ENCODE assay signal across 10 mouse cellular contexts in the genomic region with DNA sequence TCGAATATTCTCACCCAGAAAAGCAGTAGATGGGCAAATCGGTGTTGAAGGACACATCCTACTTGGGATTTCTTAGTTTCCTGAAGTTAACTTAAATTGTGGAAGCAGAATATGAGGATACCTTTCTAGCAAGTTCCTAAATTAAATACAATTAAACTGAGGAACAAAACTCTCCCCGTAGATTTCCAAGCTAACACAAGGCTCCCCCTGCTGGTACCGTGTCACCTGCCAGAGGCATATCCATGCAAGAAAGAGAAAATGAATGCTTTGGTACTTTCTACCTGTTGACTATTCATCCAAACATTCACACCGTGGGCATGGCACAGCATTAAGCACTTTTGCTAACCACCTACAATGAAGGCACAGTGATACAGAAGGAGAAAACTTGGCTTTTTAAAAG. TPM values are rescaled to one million over a fixed set of nuclear protein-coding genes. Genes with fewer than 3 reads are reported as not detected.
DNase-seq lines count a peak whose midpoint lies in the region; ATAC-seq and TF ChIP-seq lines count a peak whose summit lies in the region.
"Had no signal": no experiment of that assay in that cellular context is flagged by ENCODE, and none has a peak within 500 bp of the region (broad histone marks: within the 10 kb centered on the region; RNA-seq: fewer than 3 reads in every experiment).

No protein-coding gene starts in this region.

- TF ChIP-seq CTCF in left cerebral cortex, adult 2 months (IDR thresholded peaks at IDR 0.05), result peak; percentile 60
- peak; percentile 47 for TF ChIP-seq CTCF in lung, adult 2 months (IDR thresholded peaks at IDR 0.05; ENCODE audit: insufficient read depth, low read length)

- peak; percentile 19 to 33 for DNase-seq in cerebellum, postnatal 36 days
- no peak for DNase-seq in cerebellum, postnatal 4 days (ENCODE audit: low spot score in 2 of 2)
- peak in 1 of 2 experiments; percentile 43 for DNase-seq in left cerebral cortex, adult 2 months (ENCODE audit: extremely low spot score in 1 of 2, low spot score in 2 of 2)
- no peak for DNase-seq in left cerebral cortex, postnatal 36 days (ENCODE audit: low spot score in 2 of 2)
- peak; percentile 51 for DNase-seq in NIH3T3 (ENCODE audit: low read depth)
- DNase-seq in lung, adult 2 months, result peak; percentile 20
- DNase-seq: retina, postnatal 1 day had no signal

- 66% methylated on average over 5 of the region's 5 CpGs for WGBS in lung, adult 2 months

- no peak for ATAC-seq in activated CD4-positive, CD25-positive, alpha-beta regulatory T cell, adult 4 months
- no peak for ATAC-seq in megakaryocyte progenitor cell, adult 5-6 weeks (replicated peaks; ENCODE audit: poor library complexity)

- no peak overlapping the region for H3K4me3 ChIP-seq in left cerebral cortex, adult 2 months
- H3K4me3 ChIP-seq in lung, adult 2 months (replicated peaks; ENCODE audit: extremely low read depth, low read depth, low read length), result no peak overlapping the region
- H3K4me3 ChIP-seq: embryonic facial prominence, embryonic 13.5 days had no signal

- H3K4me1 ChIP-seq in lung, adult 2 months (ENCODE audit: control insufficient read depth, insufficient read depth, low read length), result no peaks in the 10 kb centered on the region

- intact Hi-C loops in left cerebral cortex, adult 2 months (cut with DNase I), result loop anchor here (5.0 kb wide), 2 partner anchors 78 to 233 kb away; no protein-coding TSS in a partner anchor
- intact Hi-C loops in left cerebral cortex, postnatal 36 days (cut with DNase I), result no loop called here

- no peak overlapping the region for H3K27ac ChIP-seq in left cerebral cortex, adult 2 months
- H3K27ac ChIP-seq: embryonic facial prominence, embryonic 13.5 days had no signal

- TF ChIP-seq POLR2A in lung, adult 2 months (IDR thresholded peaks at IDR 0.05; ENCODE audit: borderline replicate concordance, extremely low read depth, low read depth, low read length), result no peak

RNA-seq across cellular contexts. Expression of a gene that starts 48.9 kb away (rescaled TPM):
- 10 to 100 TPM; 26.1 to 28.1 TPM for total RNA-seq in left cerebral cortex, adult 2 months (2021)
- 10 to 100 TPM; 22.2 to 25.3 TPM for total RNA-seq in left cerebral cortex, postnatal 36 days (2021)
- 28.2 and 36.6 TPM in 2 replicates for polyA plus RNA-seq in lung, adult 2 months (2012; rRNA removed)
- 10 to 100 TPM; 44.5 to 56.2 TPM for polyA plus RNA-seq in activated CD4-positive, CD25-positive, alpha-beta regulatory T cell, adult 4 months (2017; shearing (Covaris generic))
- 58.3 and 101 TPM in 2 replicates for total RNA-seq in megakaryocyte progenitor cell, adult 5-6 weeks (2015)
- 25.2 and 35.2 TPM in 2 replicates for total RNA-seq in megakaryocyte progenitor cell, adult 5-6 weeks (2017)

Comparison
In these comparisons a context has a peak if more than half of its experiments do, and no peak if none do; other contexts are left out.
1. DNase-seq: peak in cerebellum, postnatal 36 days (2 of 2), NIH3T3 (single experiment) and lung, adult 2 months (single experiment); none in cerebellum, postnatal 4 days (0 of 2) and left cerebral cortex, postnatal 36 days (0 of 2).